Mouse (Mus musculus) megakaryocyte, embryonic 14.5 days (primary cell): Measurements from ENCODE around the gene Trim31. TPM values are rescaled to one million over a fixed set of nuclear protein-coding genes. Genes with fewer than 3 reads are reported as not detected.

Source experiments
- H3K27me3 ChIP-seq: replicated peaks from 2 replicates; pipeline ENCODE3; 2012; ENCODE audit warnings: inconsistent platforms
- H3K36me3 ChIP-seq: replicated peaks from 2 replicates; pipeline ENCODE3; 2012; ENCODE audit warnings: low read length, inconsistent platforms, mixed read lengths
- H3K4me1 ChIP-seq: 2 replicates; pipeline ENCODE4 v1.6.1; 2012; ENCODE audit warnings: inconsistent platforms
- H3K4me3 ChIP-seq: replicated peaks from 2 replicates; pipeline ENCODE3; 2012; ENCODE audit warnings: moderate library complexity, mild to moderate bottlenecking, inconsistent platforms
- H3K9me3 ChIP-seq: 2 replicates; pipeline ENCODE4 v1.6.1; 2012; ENCODE audit warnings: inconsistent platforms
- FLI1 ChIP-seq: IDR thresholded peaks from 2 replicates; pipeline ENCODE4 v1.6.1; 2012; ENCODE audit warnings: low read length, inconsistent platforms, mixed read lengths
- GATA1 ChIP-seq: IDR thresholded peaks from 3 replicates; pipeline ENCODE4 v1.6.1; 2012; ENCODE audit warnings: mixed read lengths, low read length, inconsistent platforms, borderline replicate concordance
- polyA plus RNA-seq: library from polyadenylated mRNA; stranded (reverse); fragments of >175 nt; gene quantifications from 2 replicates; pipeline ENCODE4 v1.2.3, GENCODE M21; 2012; ENCODE audit warnings: low replicate concordance; ENCODE audit not compliant: insufficient read depth

Trim31 gene
- polyA plus RNA-seq, 1 experiment: not detected

GRCm38 (mm10) chr17:36893387-36893786, 4.5 kb upstream of the Trim31 start:
- Histone ChIP-seq H3K4me1 (peaks cover 27% of the 10 kb centered on the region), H3K36me3 (no peaks in the 10 kb centered on the region), H3K9me3 (no peaks in the 10 kb centered on the region), H3K4me3 (no peak overlapping the region), H3K27me3 (peaks cover 52% of the 10 kb centered on the region)
- TF ChIP-seq FLI1: no peak
- TF ChIP-seq GATA1: no peak

GRCm38 (mm10) chr17:36896583-36896982, 1.3 kb upstream of the Trim31 start:
- H3K27me3 ChIP-seq: peaks cover 47% of the 10 kb centered on the region
- H3K4me1 ChIP-seq: peaks cover 31% of the 10 kb centered on the region
- no peaks in the 10 kb centered on the region for H3K36me3 ChIP-seq
- no peaks in the 10 kb centered on the region for H3K9me3 ChIP-seq
- TF ChIP-seq FLI1 (no peak), GATA1 (no peak)
- H3K4me3 ChIP-seq: no peak overlapping the region

- no peaks in the 10 kb centered on the region for H3K36me3 ChIP-seq
- H3K4me3 ChIP-seq: no peak overlapping the region
- TF ChIP-seq FLI1 (no peak), GATA1 (no peak)
- no peaks in the 10 kb centered on the region for H3K9me3 ChIP-seq
- H3K27me3 ChIP-seq: peaks cover 47% of the 10 kb centered on the region
- H3K4me1 ChIP-seq: peaks cover 31% of the 10 kb centered on the region
Measured at GRCm38 (mm10) chr17:36897065-36897464, 853 bp upstream of the Trim31 start.

GRCm38 (mm10) chr17:36899376-36899775, 1.5 kb downstream of the Trim31 start:
- TF ChIP-seq FLI1: no peak
- no peak for TF ChIP-seq GATA1
- H3K27me3 ChIP-seq: peaks cover 48% of the 10 kb centered on the region
- H3K36me3 ChIP-seq: no peaks in the 10 kb centered on the region
- no peak overlapping the region for H3K4me3 ChIP-seq
- peaks cover 11% of the 10 kb centered on the region for H3K4me1 ChIP-seq
- H3K9me3 ChIP-seq: no peaks in the 10 kb centered on the region

- Histone ChIP-seq H3K4me1 (peaks cover 11% of the 10 kb centered on the region), H3K9me3 (no peaks in the 10 kb centered on the region), H3K36me3 (no peaks in the 10 kb centered on the region), H3K27me3 (peaks cover 44% of the 10 kb centered on the region), H3K4me3 (no peak overlapping the region)
- TF ChIP-seq GATA1 (no peak), FLI1 (no peak)
Measured at GRCm38 (mm10) chr17:36900001-36900400, 2.1 kb downstream of the Trim31 start.

- H3K36me3 ChIP-seq: no peaks in the 10 kb centered on the region
- H3K27me3 ChIP-seq: peaks cover 49% of the 10 kb centered on the region
- no peak overlapping the region for H3K4me3 ChIP-seq
- no peaks in the 10 kb centered on the region for H3K9me3 ChIP-seq
- peaks cover 11% of the 10 kb centered on the region for H3K4me1 ChIP-seq
- TF ChIP-seq GATA1 (no peak), FLI1 (no peak)
Measured at GRCm38 (mm10) chr17:36900691-36901090, 2.8 kb downstream of the Trim31 start.

GRCm38 (mm10) chr17:36903651-36904050, 5.7 kb downstream of the Trim31 start:
- Histone ChIP-seq H3K4me3 (no peak overlapping the region), H3K27me3 (peaks cover 56% of the 10 kb centered on the region), H3K4me1 (peaks cover 4% of the 10 kb centered on the region; the same call in 1 of the 2 replicates), H3K36me3 (no peaks in the 10 kb centered on the region), H3K9me3 (no peaks in the 10 kb centered on the region)
- TF ChIP-seq GATA1 (no peak), FLI1 (no peak)

- H3K36me3 ChIP-seq: no peaks in the 10 kb centered on the region
- no peaks in the 10 kb centered on the region for H3K9me3 ChIP-seq
- TF ChIP-seq FLI1 (no peak), GATA1 (no peak)
Measured at GRCm38 (mm10) chr17:36908235-36908634, 10.3 kb downstream of the Trim31 start.

GRCm38 (mm10) chr17:36909802-36910201, 11.9 kb downstream of the Trim31 start:
- no peak overlapping the region for H3K4me3 ChIP-seq
- H3K36me3 ChIP-seq: no peaks in the 10 kb centered on the region
- peaks cover 62% of the 10 kb centered on the region for H3K27me3 ChIP-seq
- TF ChIP-seq FLI1 (no peak), GATA1 (no peak)
- H3K9me3 ChIP-seq: no peaks in the 10 kb centered on the region
- H3K4me1 ChIP-seq: peaks cover under 1% of the 10 kb centered on the region; the same call in 1 of the 2 replicates

More at GRCm38 (mm10) chr17:36908235-36908634, 10.3 kb downstream of the Trim31 start:
- Histone ChIP-seq H3K4me3 (no peak overlapping the region), H3K27me3 (peaks cover 60% of the 10 kb centered on the region), H3K4me1 (no peaks in the 10 kb centered on the region)

GRCm38 (mm10) chr17:36912031-36912430, 14.1 kb downstream of the Trim31 start:
- Histone ChIP-seq H3K36me3 (no peaks in the 10 kb centered on the region), H3K4me3 (no peak overlapping the region), H3K27me3 (peaks cover 53% of the 10 kb centered on the region), H3K9me3 (no peaks in the 10 kb centered on the region), H3K4me1 (peaks cover 6% of the 10 kb centered on the region)
- TF ChIP-seq GATA1 (no peak), FLI1 (no peak)

- Histone ChIP-seq H3K36me3 (no peaks in the 10 kb centered on the region), H3K27me3 (peaks cover 42% of the 10 kb centered on the region), H3K4me1 (peaks cover 6% of the 10 kb centered on the region), H3K9me3 (no peaks in the 10 kb centered on the region), H3K4me3 (no peak overlapping the region)
- TF ChIP-seq FLI1 (no peak), GATA1 (no peak)
Measured at GRCm38 (mm10) chr17:36914108-36914507, 16.2 kb downstream of the Trim31 start.
